Mouse (Mus musculus) lung, adult 2 months (tissue): ENCODE data around the gene Eif2b5.

Source experiments
- CTCF ChIP-seq: fragments of 200-500 bp; IDR thresholded peaks from 2 replicates; pipeline ENCODE4 v1.5.1; 2011; ENCODE audit warnings: mild to moderate bottlenecking, low read length, control low read depth; ENCODE audit not compliant: insufficient read depth
- POLR2A ChIP-seq: fragments of 200-500 bp; IDR thresholded peaks from 2 replicates; pipeline ENCODE4 v1.6.1; 2011; ENCODE audit warnings: low read depth, mild to moderate bottlenecking, control low read depth, low read length, borderline replicate concordance; ENCODE audit errors: extremely low read depth

GRCm38 (mm10) chr16:20481746-20482145 is 16.9 kb upstream of the Eif2b5 start:
- TF ChIP-seq POLR2A (no peak), CTCF (no peak)
